Mouse (Mus musculus) yolk sac, embryonic 10.5 days (tissue): ENCODE measurements at regions not wholly inside any gene's neighbourhood (a gene's known extent, or its start where the extent isn't known, plus 50 kb on each side); places are given as distances from the start of the nearest gene placed in this dataset.

ENCODE experiments used
- DNase-seq: peaks from one replicate; pipeline ENCODE4 v3.0.0-alpha.2; 2017; ENCODE audit warnings: low spot score

DNA sequence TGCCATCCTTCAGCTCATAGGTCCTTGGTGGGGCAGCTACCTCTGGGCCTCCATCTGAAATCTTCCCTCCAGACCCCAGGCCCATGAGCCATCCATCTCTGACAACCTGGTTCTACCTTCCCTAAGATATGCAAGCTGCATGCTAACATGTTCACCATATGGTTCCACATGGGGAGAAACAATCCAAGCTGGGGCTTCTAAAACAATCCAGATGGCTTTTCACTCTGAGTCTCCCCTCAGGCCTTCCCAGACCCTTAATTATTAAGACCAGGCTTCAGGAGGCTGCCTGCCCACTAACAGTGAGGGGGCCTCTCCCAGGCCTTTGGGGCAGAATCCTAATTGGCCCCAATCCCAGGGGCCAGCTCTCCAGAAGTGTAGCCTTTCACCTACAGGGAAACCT lies 71.1 kb upstream of the Sfswap start:
- DNase-seq: no peak

DNA sequence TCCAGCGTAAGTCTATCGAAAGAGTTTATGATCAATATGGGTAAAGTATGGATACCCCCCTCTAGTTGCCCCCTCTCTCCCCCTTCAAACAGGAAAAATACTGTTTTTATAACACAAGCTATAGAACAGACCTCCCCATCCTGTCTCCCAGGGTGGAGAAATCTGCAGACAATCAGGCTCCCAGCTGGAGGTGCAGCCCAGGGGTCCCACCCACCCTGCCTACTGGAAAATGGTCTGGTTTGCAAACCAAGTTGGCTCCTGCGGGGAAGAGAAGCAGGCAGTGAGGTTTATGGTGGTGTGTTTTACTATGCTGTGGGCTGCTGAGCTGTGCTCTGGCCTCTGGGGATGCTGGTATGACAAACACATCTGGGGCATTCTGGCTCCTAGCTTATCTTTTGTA lies 70.7 kb upstream of the Sfswap start:
- no peak for DNase-seq

DNA sequence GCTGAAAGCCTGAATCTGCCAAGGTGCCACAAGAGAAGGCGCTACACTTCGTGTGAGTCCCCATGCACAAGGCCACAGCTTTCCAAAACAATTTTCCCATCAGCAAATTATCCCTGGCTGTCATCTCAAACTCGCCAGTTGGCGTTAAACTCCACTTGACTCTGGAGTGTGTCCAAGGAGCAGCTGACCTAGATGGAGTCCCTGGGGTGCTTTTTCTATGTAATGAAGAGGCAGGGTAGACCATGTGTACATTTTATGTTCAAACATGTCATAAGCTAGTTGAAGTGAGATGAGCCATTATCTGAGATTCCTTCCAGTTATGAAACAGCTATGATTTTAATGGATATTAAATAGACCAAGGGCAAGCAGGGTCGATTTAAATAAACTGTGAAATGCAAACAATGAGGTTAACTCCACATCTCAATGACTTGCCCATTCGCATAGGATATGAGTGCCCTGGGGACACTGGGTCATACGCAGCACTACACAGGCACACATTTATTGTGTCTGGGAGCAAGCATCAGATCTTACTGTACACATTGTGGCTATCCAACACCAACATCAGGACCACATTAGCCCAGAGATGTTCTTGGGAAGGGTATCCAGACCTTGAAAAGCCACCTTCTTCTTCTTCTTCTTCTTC lies 51.0 kb upstream of the Sfswap start:
- no peak for DNase-seq
